Mouse (Mus musculus) lung, postnatal 0 days (tissue): ENCODE results near the gene Cetn2. TPM values are rescaled to one million over a fixed set of nuclear protein-coding genes. Genes with fewer than 3 reads are reported as not detected.

Experiments used
- ATAC-seq: fragments of 200-750 bp; cut with Nextera tagmentation; 2 replicates; pipeline ENCODE4 v1.8.0; 2017; ENCODE audit warnings: moderate library complexity
- DNase-seq: peaks from one replicate; pipeline ENCODE4 v3.0.0-alpha.2; 2016; ENCODE audit warnings: low spot score
- H3K27ac ChIP-seq: fragments of 300-500 bp; sonication (generic); 2 replicates; pipeline ENCODE4 v1.5.1; 2014; ENCODE audit warnings: antibody characterized with exemption, mild to moderate bottlenecking, low read length, mixed read lengths
- H3K27me3 ChIP-seq: fragments of 300-500 bp; sonication (generic); replicated peaks from 2 replicates; pipeline ENCODE4 v1.6.1; 2014; ENCODE audit warnings: low read length, mixed read lengths; ENCODE audit not compliant: insufficient read depth
- H3K36me3 ChIP-seq: fragments of 300-500 bp; sonication (generic); 2 replicates; pipeline ENCODE4 v1.6.1; 2014; ENCODE audit warnings: low read length, mixed read lengths; ENCODE audit not compliant: insufficient read depth
- H3K4me1 ChIP-seq: fragments of 300-500 bp; sonication (generic); 2 replicates; pipeline ENCODE4 v1.6.1; 2014; ENCODE audit warnings: antibody characterized with exemption, low read depth, low read length, mixed read lengths; ENCODE audit not compliant: insufficient read depth
- H3K4me2 ChIP-seq: fragments of 300-500 bp; sonication (generic); replicated peaks from 2 replicates; pipeline ENCODE4 v1.6.1; 2014; ENCODE audit warnings: low read depth, mild to moderate bottlenecking, low read length, moderate library complexity, mixed read lengths
- H3K4me3 ChIP-seq: fragments of 300-500 bp; sonication (generic); 2 replicates; pipeline ENCODE4 v1.5.1; 2014; ENCODE audit warnings: low read depth, low read length
- H3K9ac ChIP-seq: fragments of 300-500 bp; sonication (generic); replicated peaks from 2 replicates; pipeline ENCODE4 v1.6.1; 2014; ENCODE audit warnings: low read depth, mild to moderate bottlenecking
- H3K9me3 ChIP-seq: fragments of 300-500 bp; sonication (generic); 2 replicates; pipeline ENCODE4 v1.6.1; 2016; ENCODE audit warnings: low read length, mixed read lengths
- CTCF ChIP-seq: IDR thresholded peaks from 2 replicates; pipeline ENCODE4 v1.5.1; 2016; ENCODE audit warnings: antibody characterized with exemption, mild to moderate bottlenecking
- EP300 ChIP-seq: IDR thresholded peaks from 2 replicates; pipeline ENCODE4 v1.6.1; 2016; ENCODE audit warnings: antibody characterized with exemption, mild to moderate bottlenecking, control low read depth
- WGBS: fragments of 180-500 bp; shearing (Covaris S2); extraction: QIAGEN DNeasy Blood & Tissue Kit; methylation state at CpG from one replicate; pipeline ENCODE4 v1.1.7; 2014; 5-methylcytosine and 5-hydroxymethylcytosine counted together
- polyA plus RNA-seq: library from polyadenylated mRNA; unstranded; fragments of >200 nt; fragmentation: Nextera tagmentation; extraction: Ambion mirVana; gene quantifications from 2 replicates; pipeline ENCODE4 v1.2.1, GENCODE M21; 2015

The Cetn2 gene
- polyA plus RNA-seq, 1 experiment from 2014 or later: 63.3 TPM

DNA sequence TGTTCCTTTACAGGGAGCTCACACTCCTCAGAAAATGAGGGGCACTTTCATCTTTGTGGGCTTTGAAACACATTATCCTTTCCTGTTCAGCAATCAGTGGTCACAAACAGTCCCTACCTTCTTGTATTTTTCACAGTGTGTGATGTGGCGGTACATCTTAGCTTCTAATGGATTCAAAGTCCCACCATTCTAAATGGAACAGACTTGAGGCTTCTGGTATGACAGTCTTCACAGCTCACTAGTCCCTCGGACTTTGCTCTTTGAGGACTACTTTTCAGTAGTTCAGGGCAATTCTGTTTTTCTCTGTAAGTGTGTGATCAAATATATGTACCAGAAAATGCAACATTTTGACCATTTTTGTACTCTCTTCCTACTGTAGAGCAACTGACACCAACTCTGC, 3.2 kb upstream of the Cetn2 start:
- ATAC-seq: no peak
- H3K4me3 ChIP-seq: no peak overlapping the region
- no peak overlapping the region for H3K9ac ChIP-seq
- no peaks in the 10 kb centered on the region for H3K4me1 ChIP-seq
- no peak for DNase-seq
- WGBS: 76% methylated on average over 2 of the region's 2 CpGs
- H3K27me3 ChIP-seq: no peaks in the 10 kb centered on the region
- H3K9me3 ChIP-seq: no peaks in the 10 kb centered on the region
- no peak overlapping the region for H3K4me2 ChIP-seq
- no peaks in the 10 kb centered on the region for H3K36me3 ChIP-seq
- no peak for TF ChIP-seq CTCF
- no peak for TF ChIP-seq EP300
- no peak overlapping the region for H3K27ac ChIP-seq

DNA sequence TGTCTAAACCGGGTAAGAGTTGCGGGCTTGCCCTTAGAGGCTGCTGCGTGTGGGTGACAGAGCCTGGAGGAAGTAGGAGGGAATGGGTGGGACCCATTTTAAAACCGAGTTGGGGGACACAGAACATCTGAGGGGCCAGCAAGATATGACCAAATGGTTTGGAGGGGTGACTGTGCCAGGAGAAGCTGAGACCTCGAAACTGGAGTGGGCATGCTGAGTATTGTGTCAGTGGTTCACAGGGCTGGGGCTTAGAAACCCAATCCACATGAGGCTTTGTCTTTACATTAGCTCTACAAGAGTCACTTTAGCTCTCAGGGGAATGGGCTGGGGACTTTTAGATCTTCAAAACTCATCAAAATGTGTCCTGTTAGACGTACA, 460 bp upstream of the Cetn2 start:
- TF ChIP-seq EP300: no peak
- TF ChIP-seq CTCF: no peak

DNA sequence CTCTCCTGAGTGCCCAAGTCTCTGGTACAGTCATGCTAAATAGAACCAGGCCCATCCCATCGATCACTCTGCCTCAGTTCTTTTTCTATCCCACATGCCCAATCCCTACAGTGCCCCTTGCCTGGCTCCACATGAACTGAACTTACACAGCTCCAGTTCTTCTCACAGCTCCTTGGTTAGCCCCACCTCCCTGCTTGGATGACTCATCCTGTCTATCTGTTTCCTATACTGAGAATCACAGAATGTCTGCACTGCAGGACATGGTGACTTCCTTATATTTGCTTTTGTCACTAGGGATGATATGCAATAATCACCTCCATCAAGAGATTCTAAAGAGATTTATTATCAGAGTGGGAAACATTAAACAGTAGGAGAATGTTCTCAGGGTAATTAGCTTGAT, 6.6 kb downstream of the Cetn2 start:
- Histone ChIP-seq H3K9ac (no peak overlapping the region), H3K27ac (no peak overlapping the region), H3K4me1 (no peaks in the 10 kb centered on the region), H3K9me3 (no peaks in the 10 kb centered on the region), H3K4me2 (no peak overlapping the region), H3K27me3 (no peaks in the 10 kb centered on the region), H3K36me3 (no peaks in the 10 kb centered on the region), H3K4me3 (no peak overlapping the region)
- DNase-seq: no peak
- WGBS: 91% methylated on average over 1 of the region's 1 CpGs
- TF ChIP-seq CTCF (no peak), EP300 (no peak)
- no peak for ATAC-seq

More for the DNA sequence above, 460 bp upstream of the Cetn2 start:
- 7% methylated on average over 6 of the region's 6 CpGs for WGBS
- no peaks in the 10 kb centered on the region for H3K9me3 ChIP-seq
- H3K4me1 ChIP-seq: no peaks in the 10 kb centered on the region
- DNase-seq (no peak), ATAC-seq (no peak; the same call in 1 of the 2 replicates)
- no peaks in the 10 kb centered on the region for H3K36me3 ChIP-seq
- H3K9ac ChIP-seq: peak overlapping the region; percentile 26; the same call in 1 of the 2 replicates
- H3K4me2 ChIP-seq: peak overlapping the region; percentile 57
- peak overlapping the region; percentile 49 for H3K4me3 ChIP-seq
- no peak overlapping the region for H3K27ac ChIP-seq
- no peaks in the 10 kb centered on the region for H3K27me3 ChIP-seq

DNA sequence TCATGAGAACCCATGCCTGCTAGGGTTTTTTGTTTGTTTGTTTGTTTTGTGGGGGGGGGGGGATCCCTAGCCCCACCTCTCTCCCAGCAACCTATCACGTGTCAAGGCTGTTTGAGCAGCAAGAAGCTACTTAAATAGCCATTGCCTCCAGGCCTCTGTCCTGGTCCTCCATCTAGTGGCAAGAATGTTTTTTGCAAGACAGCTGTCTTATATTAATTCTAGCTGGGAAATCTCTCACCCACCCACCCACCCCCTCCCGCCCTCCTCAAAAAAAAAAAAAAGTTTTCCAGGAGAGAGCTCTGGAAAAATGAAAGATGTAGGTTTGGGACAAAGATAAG, 9.8 kb downstream of the Cetn2 start:
- Histone ChIP-seq H3K27ac (no peak overlapping the region), H3K4me3 (no peak overlapping the region), H3K4me2 (no peak overlapping the region), H3K36me3 (no peaks in the 10 kb centered on the region), H3K9me3 (no peaks in the 10 kb centered on the region), H3K27me3 (no peaks in the 10 kb centered on the region), H3K4me1 (no peaks in the 10 kb centered on the region), H3K9ac (no peak overlapping the region)
- TF ChIP-seq CTCF (peak; percentile 68), EP300 (no peak)
- DNase-seq: peak; percentile 46
- WGBS: 11% methylated on average over 2 of the region's 2 CpGs
- ATAC-seq: 0 out of 2 replicates have a peak, but pooled peaks have one; percentile 43

DNA sequence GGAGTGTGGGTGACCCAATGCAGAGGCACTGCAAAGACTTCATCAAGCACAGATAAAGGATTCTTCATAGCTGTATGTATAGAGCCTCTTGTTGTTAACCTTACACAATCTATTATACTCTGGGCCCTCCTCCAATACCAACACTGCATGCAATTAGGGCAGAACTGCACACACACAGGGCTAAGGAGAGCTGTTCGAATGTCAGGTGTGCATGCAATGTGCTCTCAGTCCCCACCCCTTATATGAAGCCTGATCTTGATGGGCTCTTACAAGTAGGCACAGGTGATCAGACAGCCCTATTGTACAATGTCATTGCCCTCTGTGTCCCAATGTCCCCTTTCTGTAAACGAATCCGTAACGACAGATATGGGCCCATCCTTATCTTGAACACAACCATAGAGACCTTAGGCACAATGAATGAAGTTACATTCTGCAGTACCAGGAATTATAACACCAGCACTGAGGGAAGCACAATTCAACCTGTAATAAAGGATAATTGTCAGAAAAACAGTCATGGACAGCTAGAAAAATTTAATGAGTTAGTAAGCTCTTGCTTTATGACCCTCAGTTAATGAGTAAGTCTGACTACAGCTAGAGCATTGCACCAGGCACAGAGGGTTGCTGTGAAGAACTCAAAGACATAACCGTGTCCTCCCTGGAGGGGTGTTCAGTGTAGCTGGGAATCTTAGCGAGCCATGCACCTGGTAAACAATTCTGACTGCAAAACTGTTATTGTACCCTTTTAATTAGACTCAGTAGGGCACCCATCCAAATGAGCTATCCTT, 10.4 kb downstream of the Cetn2 start:
- Histone ChIP-seq H3K4me1 (no peaks in the 10 kb centered on the region), H3K9ac (no peak overlapping the region), H3K36me3 (no peaks in the 10 kb centered on the region), H3K4me3 (no peak overlapping the region), H3K4me2 (no peak overlapping the region), H3K27ac (no peak overlapping the region), H3K27me3 (no peaks in the 10 kb centered on the region), H3K9me3 (no peaks in the 10 kb centered on the region)
- ATAC-seq: no peak
- WGBS: 80% methylated on average over 6 of the region's 6 CpGs
- no peak for DNase-seq
- TF ChIP-seq CTCF (no peak), EP300 (no peak)

DNA sequence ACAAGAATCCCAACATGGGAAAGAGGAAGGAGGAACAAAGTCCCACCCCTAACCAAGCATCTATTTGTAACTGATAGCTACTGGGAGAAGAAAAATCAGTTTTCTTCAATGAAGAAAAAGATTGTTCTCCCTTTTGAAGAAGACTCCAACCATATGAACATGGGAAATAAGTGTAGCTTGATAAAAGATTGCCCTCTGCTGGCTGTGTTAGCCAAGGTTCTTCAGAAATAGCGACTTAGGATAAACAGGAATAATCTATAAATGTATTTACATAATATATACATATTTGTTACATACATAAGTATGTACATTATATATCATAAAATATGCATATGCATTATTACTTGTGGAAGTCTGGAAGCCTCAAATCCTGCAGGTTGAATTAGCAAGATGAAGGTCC, 15.7 kb downstream of the Cetn2 start:
- Histone ChIP-seq H3K9me3 (no peaks in the 10 kb centered on the region), H3K4me2 (no peak overlapping the region), H3K27ac (no peak overlapping the region), H3K4me3 (no peak overlapping the region), H3K9ac (no peak overlapping the region), H3K27me3 (no peaks in the 10 kb centered on the region), H3K4me1 (no peaks in the 10 kb centered on the region), H3K36me3 (no peaks in the 10 kb centered on the region)
- no peak for ATAC-seq
- no peak for DNase-seq
- WGBS: 29% methylated on average over 1 of the region's 1 CpGs
- TF ChIP-seq EP300: no peak
- TF ChIP-seq CTCF: 0 out of 2 replicates have a peak, but pooled peaks have one; percentile 14
